Mouse (Mus musculus) olfactory bulb, adult 2 months (tissue): ENCODE measurements at regions not wholly inside any gene's neighbourhood (a gene's known extent, or its start where the extent isn't known, plus 50 kb on each side); places are given as distances from the start of the nearest gene placed in this dataset.

ENCODE experiments used
- CTCF ChIP-seq: fragments of 200-500 bp; IDR thresholded peaks from 2 replicates; pipeline ENCODE4 v1.5.1; 2012; ENCODE audit warnings: low read depth, mild to moderate bottlenecking, low read length, moderate library complexity; ENCODE audit not compliant: insufficient read depth
- POLR2A ChIP-seq: fragments of 200-500 bp; IDR thresholded peaks from 2 replicates; pipeline ENCODE4 v1.6.1; 2012; ENCODE audit warnings: mild to moderate bottlenecking, low read depth, low read length, moderate library complexity; ENCODE audit not compliant: insufficient read depth

GRCm38 (mm10) chr11:19811271-19811991, 112.7 kb upstream of the Spred2 start:
- TF ChIP-seq CTCF (no peak), POLR2A (no peak)
